Mouse (Mus musculus) myocyte (in vitro differentiated cells): ENCODE measurements around the gene Hat1. TPM values are rescaled to one million over a fixed set of nuclear protein-coding genes. Genes with fewer than 3 reads are reported as not detected.

ENCODE experiments used
- H3K27me3 ChIP-seq: one replicate; pipeline ENCODE4 v1.6.1; 2011; ENCODE audit not compliant: control insufficient read depth, insufficient read depth, insufficient read length
- H3K36me3 ChIP-seq: one replicate; pipeline ENCODE4 v1.6.1; 2011; ENCODE audit not compliant: control insufficient read depth, insufficient read depth
- H3K4me2 ChIP-seq: one replicate; pipeline ENCODE4 v1.6.1; 2011; ENCODE audit warnings: low read depth, control low read depth
- H3K4me3 ChIP-seq: one replicate; pipeline ENCODE4 v1.5.1; 2011; ENCODE audit warnings: mild to moderate bottlenecking, control low read depth, moderate library complexity
- H3K79me2 ChIP-seq: one replicate; pipeline ENCODE4 v1.6.1; 2011; ENCODE audit not compliant: control insufficient read depth, insufficient read depth
- H3ac ChIP-seq: one replicate; pipeline ENCODE4 v1.6.1; 2011; ENCODE audit not compliant: control insufficient read depth, insufficient read length
- CEBPB ChIP-seq: IDR thresholded peaks from 2 replicates; pipeline ENCODE4 v1.6.1; 2011; ENCODE audit warnings: mild to moderate bottlenecking, moderate library complexity; ENCODE audit not compliant: poor library complexity, insufficient read depth, severe bottlenecking
- E2F4 ChIP-seq: IDR thresholded peaks from one replicate; pipeline ENCODE4 v1.6.1; 2011; ENCODE audit warnings: mild to moderate bottlenecking, control low read depth, moderate library complexity; ENCODE audit not compliant: insufficient read depth
- MAX ChIP-seq: IDR thresholded peaks from one replicate; pipeline ENCODE4 v1.6.1; 2011; ENCODE audit warnings: low read depth, mild to moderate bottlenecking, control low read depth
- MYOD1 ChIP-seq, 3 experiments: IDR thresholded peaks; one replicate each; pipeline ENCODE4 v1.6.1; 2011; ENCODE audit warnings: control low read depth in 2 of 3, low read depth in 2 of 3, mild to moderate bottlenecking in 2 of 3, moderate library complexity in 1 of 3; ENCODE audit not compliant: insufficient read length in 2 of 3, control insufficient read depth in 1 of 3
- MYOG ChIP-seq, 3 experiments: IDR thresholded peaks; one replicate each; pipeline ENCODE4 v1.6.1; 2011; ENCODE audit warnings: control low read depth in 2 of 3, low read depth in 2 of 3, mild to moderate bottlenecking in 2 of 3; ENCODE audit not compliant: insufficient read length in 2 of 3, control insufficient read depth in 1 of 3, insufficient read depth in 1 of 3
- POLR2A ChIP-seq: IDR thresholded peaks from one replicate; pipeline ENCODE4 v1.6.1; 2011; ENCODE audit warnings: low read depth, mild to moderate bottlenecking, control low read depth, moderate library complexity; ENCODE audit not compliant: insufficient read length
- POLR2AphosphoS2 ChIP-seq: IDR thresholded peaks from one replicate; pipeline ENCODE4 v1.6.1; 2011; ENCODE audit warnings: low read depth, control low read depth; ENCODE audit not compliant: insufficient read length
- REST ChIP-seq: IDR thresholded peaks from one replicate; pipeline ENCODE4 v1.6.1; 2011; ENCODE audit warnings: mild to moderate bottlenecking, control low read depth, moderate library complexity; ENCODE audit not compliant: insufficient read depth, insufficient read length
- SRF ChIP-seq: IDR thresholded peaks from one replicate; pipeline ENCODE4 v1.6.1; 2011; ENCODE audit warnings: low read depth; ENCODE audit not compliant: control insufficient read depth, insufficient read length
- TCF12 ChIP-seq: IDR thresholded peaks from one replicate; pipeline ENCODE4 v1.6.1; 2011; ENCODE audit warnings: mild to moderate bottlenecking, control low read depth; ENCODE audit not compliant: poor library complexity, insufficient read depth, severe bottlenecking
- TCF3 ChIP-seq: IDR thresholded peaks from one replicate; pipeline ENCODE4 v1.6.1; 2011; ENCODE audit warnings: low read depth, control low read depth; ENCODE audit not compliant: insufficient read length
- USF1 ChIP-seq: IDR thresholded peaks from one replicate; pipeline ENCODE4 v1.6.1; 2011; ENCODE audit warnings: low read depth, mild to moderate bottlenecking, control low read depth, moderate library complexity
- polyA plus RNA-seq: library from polyadenylated mRNA; unstranded; fragments of >200 nt; fragmentation: generic; extraction: Trizol; gene quantifications from one replicate; pipeline ENCODE4 v1.2.1, GENCODE M21; 2012; ENCODE audit warnings: missing spikeins

Hat1 gene
- polyA plus RNA-seq, 1 experiment: 16.0 TPM

DNA sequence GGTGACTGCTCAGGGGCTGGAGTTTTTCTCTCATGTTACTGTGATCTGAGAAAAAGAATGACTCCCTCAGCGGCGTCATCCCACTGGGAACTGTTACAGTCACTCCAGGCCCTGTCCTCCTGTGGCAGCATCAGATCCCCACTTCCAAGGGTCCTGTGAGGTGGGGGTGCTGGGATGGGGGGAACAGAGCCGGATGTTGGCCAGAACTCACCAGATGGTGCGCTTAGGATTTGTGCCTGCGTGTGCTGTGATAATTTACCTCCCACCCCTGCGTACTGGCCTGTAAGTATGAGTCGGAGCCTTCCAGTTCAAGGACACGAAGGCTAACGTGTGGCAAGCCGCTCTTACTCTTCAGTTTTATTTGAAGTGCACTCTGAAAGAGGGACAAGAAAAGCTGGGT, 86.6 kb downstream of the Hat1 start:
- no peaks in the 10 kb centered on the region for H3K27me3 ChIP-seq
- H3K36me3 ChIP-seq: no peaks in the 10 kb centered on the region
- H3ac ChIP-seq: no peak overlapping the region
- TF ChIP-seq SRF (no peak), TCF12 (no peak), TCF3 (no peak), CEBPB (no peak), E2F4 (no peak), POLR2A (no peak), MYOD1 (IDR thresholded peaks at IDR 0.05; ENCODE audit: control insufficient read depth in 1 of 3, insufficient read length in 2 of 3, low read depth in 2 of 3) (no peak), USF1 (no peak), REST (no peak)
- H3K79me2 ChIP-seq: no peaks in the 10 kb centered on the region
- H3K4me3 ChIP-seq: no peak overlapping the region
- H3K4me2 ChIP-seq: no peak overlapping the region

DNA sequence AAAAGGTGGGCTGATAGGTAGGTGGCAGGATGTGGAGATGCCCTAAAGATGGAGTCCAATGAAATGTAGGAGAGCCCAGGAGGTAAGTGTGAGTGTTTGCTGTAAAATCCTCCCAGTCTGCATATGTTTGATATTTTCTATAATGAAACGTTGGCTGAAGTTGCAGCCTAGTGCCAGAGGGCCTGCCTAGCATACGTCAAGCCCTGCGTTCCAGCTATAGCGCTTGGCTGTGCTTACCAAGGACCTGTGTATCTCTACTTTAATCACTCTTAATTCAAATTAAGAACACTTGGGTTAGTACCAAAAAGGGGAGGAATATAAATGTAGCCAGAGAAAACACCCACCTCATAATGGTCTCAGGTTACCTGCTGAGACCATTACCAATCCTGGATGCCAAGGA, 87.0 kb downstream of the Hat1 start:
- H3K79me2 ChIP-seq: no peaks in the 10 kb centered on the region
- TF ChIP-seq MYOD1 (IDR thresholded peaks at IDR 0.05; ENCODE audit: control insufficient read depth in 1 of 3, insufficient read length in 2 of 3, low read depth in 2 of 3) (no peak), MYOG (IDR thresholded peaks at IDR 0.05; ENCODE audit: control insufficient read depth in 1 of 3, insufficient read depth in 1 of 3, insufficient read length in 2 of 3, low read depth in 2 of 3) (no peak), REST (no peak), TCF12 (no peak), USF1 (no peak)

DNA sequence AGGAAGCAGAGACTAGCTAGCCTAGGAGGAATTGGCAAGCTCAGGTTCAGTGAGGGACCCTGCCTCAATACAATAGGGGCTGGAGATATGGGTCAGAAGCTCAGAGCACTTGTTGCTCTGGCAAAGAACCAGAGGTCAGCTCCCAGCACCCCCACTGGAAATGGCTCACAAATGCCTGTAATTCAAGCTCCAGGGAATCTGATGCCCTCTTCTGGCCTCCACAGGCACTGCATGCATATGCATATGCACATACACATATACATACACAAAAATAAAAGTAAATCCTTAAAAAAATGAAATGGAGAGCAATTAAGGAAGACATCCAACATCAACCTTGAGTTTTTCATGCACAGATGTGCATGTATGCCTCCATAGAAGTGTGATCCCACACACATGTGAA, 89.0 kb downstream of the Hat1 start:
- Histone ChIP-seq H3ac (no peak overlapping the region), H3K36me3 (no peaks in the 10 kb centered on the region), H3K4me2 (no peak overlapping the region), H3K27me3 (no peaks in the 10 kb centered on the region), H3K79me2 (no peaks in the 10 kb centered on the region), H3K4me3 (no peak overlapping the region)
- no peak for TF ChIP-seq CEBPB
- no peak for TF ChIP-seq MYOD1 (IDR thresholded peaks at IDR 0.05; ENCODE audit: control insufficient read depth in 1 of 3, insufficient read length in 2 of 3, low read depth in 2 of 3)
- no peak for TF ChIP-seq TCF12
- TF ChIP-seq E2F4: no peak
- no peak for TF ChIP-seq USF1
- TF ChIP-seq SRF: no peak
- no peak for TF ChIP-seq POLR2AphosphoS2
- no peak for TF ChIP-seq REST
- no peak for TF ChIP-seq MYOG (IDR thresholded peaks at IDR 0.05; ENCODE audit: control insufficient read depth in 1 of 3, insufficient read depth in 1 of 3, insufficient read length in 2 of 3, low read depth in 2 of 3)
- no peak for TF ChIP-seq POLR2A

More for the DNA sequence above, 87.0 kb downstream of the Hat1 start:
- H3K4me3 ChIP-seq: no peak overlapping the region
- H3ac ChIP-seq: no peak overlapping the region
- H3K36me3 ChIP-seq: no peaks in the 10 kb centered on the region
- H3K4me2 ChIP-seq: no peak overlapping the region
- no peaks in the 10 kb centered on the region for H3K27me3 ChIP-seq

DNA sequence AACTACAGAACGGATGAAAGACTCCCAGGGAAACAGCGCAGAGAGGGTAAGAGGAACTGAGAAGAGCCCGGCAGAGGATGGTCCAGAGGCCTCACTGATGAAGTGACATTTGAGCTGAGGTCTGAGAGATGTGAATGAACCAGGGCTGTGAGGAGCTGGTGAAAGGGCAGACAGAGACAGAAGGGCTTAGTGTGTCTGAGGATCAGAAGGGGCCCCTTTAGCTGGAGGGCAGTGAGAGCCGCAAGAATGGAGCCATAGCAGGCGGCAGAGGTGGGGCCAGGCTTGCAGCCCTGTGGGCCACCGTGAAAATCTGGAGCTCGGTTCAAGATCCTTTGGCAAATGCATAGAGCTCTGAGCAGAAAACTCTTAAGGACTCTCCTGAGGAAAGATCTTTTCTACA, 91.2 kb downstream of the Hat1 start:
- no peak overlapping the region for H3K4me2 ChIP-seq
- no peak overlapping the region for H3ac ChIP-seq
- no peak overlapping the region for H3K4me3 ChIP-seq
- TF ChIP-seq TCF3 (no peak), POLR2A (no peak), TCF12 (no peak), SRF (no peak), POLR2AphosphoS2 (no peak), MYOD1 (IDR thresholded peaks at IDR 0.05; ENCODE audit: control insufficient read depth in 1 of 3, insufficient read length in 2 of 3, low read depth in 2 of 3) (no peak), MAX (no peak), USF1 (no peak)
- H3K36me3 ChIP-seq: no peaks in the 10 kb centered on the region
- no peaks in the 10 kb centered on the region for H3K27me3 ChIP-seq
- no peaks in the 10 kb centered on the region for H3K79me2 ChIP-seq

DNA sequence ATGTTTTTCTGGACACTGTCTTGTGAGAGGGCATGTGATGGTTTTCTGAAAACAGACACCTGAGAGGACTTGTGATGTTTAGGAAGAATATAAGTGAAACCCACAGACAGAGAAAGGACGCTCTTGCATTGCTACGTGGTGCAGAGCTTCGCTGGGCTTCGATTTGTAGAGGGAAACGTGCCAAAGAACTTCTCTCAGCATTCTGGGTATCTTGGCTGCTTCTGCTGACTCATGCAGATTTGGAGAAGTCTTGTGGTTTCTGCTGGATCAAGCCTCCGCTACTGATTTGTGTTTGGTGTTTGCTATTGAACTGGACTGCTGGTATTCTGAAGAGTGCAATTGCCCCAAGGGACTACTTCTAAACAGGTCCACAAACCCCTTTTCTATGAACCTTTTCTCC, 93.1 kb downstream of the Hat1 start:
- H3K27me3 ChIP-seq: no peaks in the 10 kb centered on the region
- H3K4me2 ChIP-seq: no peak overlapping the region
- H3K36me3 ChIP-seq: no peaks in the 10 kb centered on the region
- no peak overlapping the region for H3ac ChIP-seq
- H3K4me3 ChIP-seq: no peak overlapping the region
- TF ChIP-seq E2F4 (no peak), POLR2A (no peak), TCF12 (no peak), MAX (no peak), TCF3 (no peak), USF1 (no peak), CEBPB (no peak), SRF (no peak)
- no peaks in the 10 kb centered on the region for H3K79me2 ChIP-seq
